Mouse (Mus musculus) c-Kit-positive CD71-positive TER-119-negative erythroid progenitor cells, embryonic 14.5 days (primary cell): ENCODE data around the gene Bcar3.

Experiments used
- DNase-seq: peaks from one replicate; pipeline ENCODE4 v3.0.0-alpha.2; 2013; ENCODE audit warnings: low read depth

The Bcar3 gene

GRCm38 (mm10) chr3:122419610-122420409, 125.9 kb downstream of the Bcar3 start:
- DNase-seq = no peak

GRCm38 (mm10) chr3:122420410-122420774, 126.5 kb downstream of the Bcar3 start:
- DNase-seq = no peak

GRCm38 (mm10) chr3:122421042-122421702, 127.2 kb downstream of the Bcar3 start:
- DNase-seq = no peak

GRCm38 (mm10) chr3:122421802-122422201, 127.9 kb downstream of the Bcar3 start:
- no peak for DNase-seq

GRCm38 (mm10) chr3:122422276-122422675, 128.3 kb downstream of the Bcar3 start:
- no peak for DNase-seq

GRCm38 (mm10) chr3:122423643-122424042, 129.7 kb downstream of the Bcar3 start:
- no peak for DNase-seq

GRCm38 (mm10) chr3:122428325-122428821, 134.4 kb downstream of the Bcar3 start:
- no peak for DNase-seq

- DNase-seq = no peak
These were observed 137.0 kb downstream of the Bcar3 start for GRCm38 (mm10) chr3:122430780-122431497.

- no peak for DNase-seq
These were observed 139.0 kb downstream of the Bcar3 start for GRCm38 (mm10) chr3:122432811-122433406.

- DNase-seq = no peak
These were observed 140.2 kb downstream of the Bcar3 start for GRCm38 (mm10) chr3:122433975-122434626.

- no peak for DNase-seq
These were observed 141.3 kb downstream of the Bcar3 start for GRCm38 (mm10) chr3:122434983-122435935.

- no peak for DNase-seq
These were observed 144.3 kb downstream of the Bcar3 start for GRCm38 (mm10) chr3:122438143-122438825.

GRCm38 (mm10) chr3:122445696-122446095, 151.8 kb downstream of the Bcar3 start:
- DNase-seq = no peak

GRCm38 (mm10) chr3:122446678-122447077, 152.7 kb downstream of the Bcar3 start:
- DNase-seq = no peak

- DNase-seq = no peak
These were observed 154.3 kb downstream of the Bcar3 start for GRCm38 (mm10) chr3:122448196-122448595.

- DNase-seq = no peak
These were observed 156.1 kb downstream of the Bcar3 start for GRCm38 (mm10) chr3:122450041-122450440.

GRCm38 (mm10) chr3:122453875-122454274, 159.9 kb downstream of the Bcar3 start:
- no peak for DNase-seq

- DNase-seq = peak; percentile 11
These were observed 162.2 kb downstream of the Bcar3 start for GRCm38 (mm10) chr3:122456156-122456555.

- DNase-seq = no peak
These were observed 162.9 kb downstream of the Bcar3 start for GRCm38 (mm10) chr3:122456807-122457206.

- DNase-seq = no peak
These were observed 163.8 kb downstream of the Bcar3 start for GRCm38 (mm10) chr3:122457723-122458122.
